ENCODE assay signal across 18 mouse cellular contexts in the genomic region with DNA sequence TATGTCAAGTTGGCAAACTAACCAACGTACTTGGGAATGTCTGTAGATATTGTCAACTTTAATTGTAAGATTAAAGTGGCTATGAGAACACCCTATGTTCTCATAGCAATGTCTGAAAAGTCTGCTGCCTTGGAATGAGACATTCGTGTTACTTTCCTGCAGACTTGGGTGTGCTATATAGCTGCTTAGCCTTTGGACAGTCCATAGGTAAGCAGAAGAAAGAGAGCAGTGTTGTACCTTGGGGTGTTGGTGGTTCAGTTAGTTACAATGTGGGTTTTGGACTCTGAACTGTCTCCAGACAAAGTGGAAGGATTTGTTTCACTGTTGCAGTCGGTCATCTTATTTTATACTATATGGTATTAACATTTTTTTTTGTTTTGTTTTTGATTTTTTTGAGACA. TPM values are rescaled to one million over a fixed set of nuclear protein-coding genes. Genes with fewer than 3 reads are reported as not detected.
DNase-seq lines count a peak whose midpoint lies in the region; ATAC-seq and TF ChIP-seq lines count a peak whose summit lies in the region.
"Had no signal": no experiment of that assay in that cellular context is flagged by ENCODE, and none has a peak within 500 bp of the region (broad histone marks: within the 10 kb centered on the region; RNA-seq: fewer than 3 reads in every experiment).

No protein-coding gene starts in this region.

- no peak overlapping the region for H3K4me2 ChIP-seq in intestine, embryonic 15.5 days (replicated peaks)
- no peak overlapping the region for H3K4me2 ChIP-seq in intestine, postnatal 0 days (replicated peaks; ENCODE audit: low read depth)
- H3K4me2 ChIP-seq: embryonic facial prominence, embryonic 12.5 days; forebrain, embryonic 13.5 days; forebrain, embryonic 15.5 days had no signal

- TF ChIP-seq CTCF in intestine, postnatal 0 days (IDR thresholded peaks at IDR 0.05; ENCODE audit: low read depth): no peak

- 0 out of 2 replicates have a peak, but pooled peaks have one; percentile 48 for ATAC-seq in intestine, embryonic 15.5 days
- ATAC-seq in intestine, postnatal 0 days: peak; percentile 66
- ATAC-seq: forebrain, embryonic 13.5 days; forebrain, embryonic 15.5 days; forebrain, postnatal 0 days had no signal

- H3K9ac ChIP-seq in intestine, embryonic 15.5 days: no peak overlapping the region
- no peak overlapping the region for H3K9ac ChIP-seq in intestine, postnatal 0 days (ENCODE audit: low read depth, low read length)
- H3K9ac ChIP-seq: embryonic facial prominence, embryonic 12.5 days; forebrain, embryonic 13.5 days; forebrain, embryonic 15.5 days; forebrain, postnatal 0 days had no signal

- no peak overlapping the region for H3K27ac ChIP-seq in intestine, embryonic 15.5 days
- H3K27ac ChIP-seq in intestine, postnatal 0 days (ENCODE audit: low read depth, low read length): peak overlapping the region; percentile 64; the same call in 1 of the 2 replicates
- no peak overlapping the region for H3K27ac ChIP-seq in limb, embryonic 10.5 days
- H3K27ac ChIP-seq: embryonic facial prominence, embryonic 10.5 days; embryonic facial prominence, embryonic 12.5 days; forebrain, embryonic 13.5 days; forebrain, embryonic 15.5 days had no signal

- no peak for DNase-seq in thymus, postnatal 0 days (ENCODE audit: low spot score)
- no peak for DNase-seq in kidney, postnatal 4 days
- DNase-seq in limb, embryonic 10.5 days (ENCODE audit: low spot score): no peak
- DNase-seq: adrenal gland, adult 2 months; adrenal gland, postnatal 10 days; adrenal gland, postnatal 25 days; cerebellum, adult 11-12 months; cerebellum, adult 2 months; cerebellum, adult 9-10 months; cerebellum, postnatal 10 days; cerebellum, postnatal 25 days; forebrain, postnatal 0 days had no signal

- H3K4me1 ChIP-seq in intestine, embryonic 15.5 days (replicated peaks): no peaks in the 10 kb centered on the region
- 0 out of 2 replicates have a peak, but pooled peaks cover 3% of the 10 kb centered on the region for H3K4me1 ChIP-seq in intestine, postnatal 0 days (replicated peaks; ENCODE audit: control insufficient read depth, insufficient read depth, low read length)
- no peaks in the 10 kb centered on the region for H3K4me1 ChIP-seq in limb, embryonic 10.5 days
- H3K4me1 ChIP-seq: embryonic facial prominence, embryonic 10.5 days; embryonic facial prominence, embryonic 12.5 days; forebrain, embryonic 13.5 days; forebrain, embryonic 15.5 days had no signal

- H3K4me3 ChIP-seq in intestine, embryonic 15.5 days (replicated peaks): no peak overlapping the region
- no peak overlapping the region for H3K4me3 ChIP-seq in intestine, postnatal 0 days (ENCODE audit: low read depth, low read length)
- H3K4me3 ChIP-seq in limb, embryonic 10.5 days: no peak overlapping the region
- H3K4me3 ChIP-seq: embryonic facial prominence, embryonic 10.5 days; embryonic facial prominence, embryonic 12.5 days; forebrain, embryonic 13.5 days; forebrain, embryonic 15.5 days had no signal

- 85% methylated on average over 3 of the region's 3 CpGs for WGBS in intestine, embryonic 15.5 days
- WGBS in intestine, postnatal 0 days: 66% methylated on average over 3 of the region's 3 CpGs
- WGBS in limb, embryonic 10.5 days: 95% methylated on average over 3 of the region's 3 CpGs

- no peaks in the 10 kb centered on the region for H3K9me3 ChIP-seq in intestine, embryonic 15.5 days
- no peaks in the 10 kb centered on the region for H3K9me3 ChIP-seq in intestine, postnatal 0 days (ENCODE audit: control insufficient read depth)
- H3K9me3 ChIP-seq in limb, embryonic 10.5 days (replicated peaks): no peaks in the 10 kb centered on the region
- H3K9me3 ChIP-seq: embryonic facial prominence, embryonic 10.5 days; embryonic facial prominence, embryonic 12.5 days; forebrain, embryonic 13.5 days; forebrain, embryonic 15.5 days had no signal

- H3K36me3 ChIP-seq in intestine, embryonic 15.5 days: peaks cover 58% of the 10 kb centered on the region
- peaks cover 83% of the 10 kb centered on the region for H3K36me3 ChIP-seq in intestine, postnatal 0 days (ENCODE audit: control insufficient read depth, insufficient read depth)
- peaks cover 99% of the 10 kb centered on the region for H3K36me3 ChIP-seq in limb, embryonic 10.5 days

- H3K27me3 ChIP-seq in intestine, embryonic 15.5 days (replicated peaks): no peaks in the 10 kb centered on the region
- H3K27me3 ChIP-seq in intestine, postnatal 0 days (replicated peaks; ENCODE audit: control insufficient read depth, insufficient read depth, low read length): no peaks in the 10 kb centered on the region
- no peaks in the 10 kb centered on the region for H3K27me3 ChIP-seq in limb, embryonic 10.5 days (ENCODE audit: low read depth, poor library complexity, severe bottlenecking)
- H3K27me3 ChIP-seq: embryonic facial prominence, embryonic 12.5 days; forebrain, embryonic 13.5 days; forebrain, embryonic 15.5 days had no signal

RNA-seq across cellular contexts. Expression of a gene that starts 7.0 kb away (rescaled TPM):
- 103 and 125 TPM in 2 replicates for polyA plus RNA-seq in intestine, embryonic 15.5 days (2015; fragmentation: Nextera tagmentation; extraction: Ambion mirVana)
- 139 and 148 TPM in 2 replicates for polyA plus RNA-seq in intestine, postnatal 0 days (2015; fragmentation: Nextera tagmentation; extraction: Ambion mirVana)
- 0.59 and 0.81 TPM in 2 replicates for polyA plus RNA-seq in thymus, postnatal 0 days (2015; fragmentation: Nextera tagmentation; extraction: Ambion mirVana)
- polyA plus RNA-seq in limb, embryonic 10.5 days (2016; fragmentation: Nextera tagmentation; extraction: Ambion mirVana): not detected in 2 replicates
- polyA plus RNA-seq: adrenal gland, adult 2 months; embryonic facial prominence, embryonic 10.5 days; embryonic facial prominence, embryonic 12.5 days had no signal

RNA-seq across cellular contexts. Expression of a gene that starts 15.9 kb away (rescaled TPM):
- polyA plus RNA-seq in intestine, embryonic 15.5 days (2015; fragmentation: Nextera tagmentation; extraction: Ambion mirVana): 0.97 and 1.2 TPM in 2 replicates
- 1.1 and 1.5 TPM in 2 replicates for polyA plus RNA-seq in intestine, postnatal 0 days (2015; fragmentation: Nextera tagmentation; extraction: Ambion mirVana)
- 1.5 and 1.7 TPM in 2 replicates for polyA plus RNA-seq in thymus, postnatal 0 days (2015; fragmentation: Nextera tagmentation; extraction: Ambion mirVana)
- 0.48 and 0.89 TPM in 2 replicates for polyA plus RNA-seq in limb, embryonic 10.5 days (2016; fragmentation: Nextera tagmentation; extraction: Ambion mirVana)

RNA-seq across cellular contexts. Expression of a gene that starts 27.8 kb away (rescaled TPM):
- 254 and 276 TPM in 2 replicates for polyA plus RNA-seq in intestine, embryonic 15.5 days (2015; fragmentation: Nextera tagmentation; extraction: Ambion mirVana)
- polyA plus RNA-seq in intestine, postnatal 0 days (2015; fragmentation: Nextera tagmentation; extraction: Ambion mirVana): 362 and 381 TPM in 2 replicates
- 223 and 234 TPM in 2 replicates for polyA plus RNA-seq in thymus, postnatal 0 days (2015; fragmentation: Nextera tagmentation; extraction: Ambion mirVana)
- polyA plus RNA-seq in limb, embryonic 10.5 days (2016; fragmentation: Nextera tagmentation; extraction: Ambion mirVana): 309 and 316 TPM in 2 replicates

Comparison
In these comparisons a context has a peak if more than half of its experiments do, and no peak if none do; other contexts are left out.
1. RNA of a gene that starts 7.0 kb away (polyA plus RNA-seq): 139 to 148 TPM in intestine, postnatal 0 days and 103 to 125 TPM in intestine, embryonic 15.5 days; 0.59 to 0.81 TPM in thymus, postnatal 0 days and not detected in limb, embryonic 10.5 days; every median in the first group is over 10 times any median in the second.